Mouse (Mus musculus): ENCODE results near the gene Tmem41b.

DNA sequence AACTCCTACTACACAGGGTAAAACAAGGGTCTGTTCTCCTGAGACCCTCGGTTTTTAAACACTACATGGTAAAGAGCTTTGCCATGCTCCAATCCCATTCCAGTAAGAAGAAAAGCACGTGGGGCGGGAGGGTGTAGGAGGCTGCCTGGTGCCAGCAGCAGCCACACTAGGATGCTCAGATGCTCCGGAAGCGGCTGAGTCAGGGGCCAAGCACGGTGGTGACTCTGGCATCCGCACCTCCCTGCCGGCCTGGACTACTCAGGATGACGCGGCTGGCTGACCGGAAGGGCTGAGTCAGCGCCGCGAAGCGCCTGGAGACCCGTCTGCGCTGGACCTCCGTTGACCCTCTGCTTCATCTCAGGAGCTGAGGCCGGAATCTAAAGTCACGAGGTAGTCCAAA, 16.2 kb upstream of the Tmem41b start:
- TF ChIP-seq CTCF (conservative IDR thresholded peaks at IDR 0.05; ENCODE audit: insufficient read depth, insufficient read length, low read depth, low read length) (no peak), POLR2A (IDR thresholded peaks at IDR 0.05; ENCODE audit: low read depth, low read length) (no peak)

Measured in kidney, adult 2 months (tissue).